Mouse (Mus musculus): ENCODE results near the gene Agbl5.

Gene Agbl5

GRCm38 (mm10) chr5:30954065-30954464 is 65.6 kb downstream of the Agbl5 start:
- DNase-seq (ENCODE audit: low read depth): no peak

GRCm38 (mm10) chr5:30954556-30954955 is 66.1 kb downstream of the Agbl5 start:
- DNase-seq (ENCODE audit: low read depth): no peak

GRCm38 (mm10) chr5:30955751-30956150 is 67.3 kb downstream of the Agbl5 start:
- DNase-seq (ENCODE audit: low read depth): no peak
